Mouse (Mus musculus) liver, adult 2 months (tissue): Measurements from ENCODE around the gene Usp20. TPM values are rescaled to one million over a fixed set of nuclear protein-coding genes. Genes with fewer than 3 reads are reported as not detected.

Experiments
- DNase-seq: peaks from one replicate; pipeline ENCODE4 v3.0.0-alpha.2; 2011; ENCODE audit warnings: low read depth, low spot score; ENCODE audit errors: extremely low read depth
- H3K27ac ChIP-seq: fragments of 200-500 bp; replicated peaks from 2 replicates; pipeline ENCODE4 v1.5.1; 2012; ENCODE audit warnings: low read depth, mild to moderate bottlenecking, control low read depth, inconsistent platforms, low read length; ENCODE audit not compliant: insufficient read depth
- H3K27me3 ChIP-seq: fragments of 200-500 bp; 2 replicates; pipeline ENCODE4 v1.6.1; 2012; ENCODE audit warnings: mild to moderate bottlenecking, moderate library complexity, low read length, inconsistent platforms; ENCODE audit not compliant: control insufficient read depth, insufficient read depth
- H3K36me3 ChIP-seq: fragments of 200-500 bp; 2 replicates; pipeline ENCODE4 v1.6.1; 2012; ENCODE audit warnings: low read length, inconsistent platforms; ENCODE audit not compliant: control insufficient read depth, insufficient read depth
- H3K4me1 ChIP-seq: fragments of 200-500 bp; 2 replicates; pipeline ENCODE4 v1.6.1; 2011; ENCODE audit warnings: low read length; ENCODE audit not compliant: control insufficient read depth, insufficient read depth
- H3K4me3 ChIP-seq: fragments of 200-500 bp; 2 replicates; pipeline ENCODE4 v1.5.1; 2011; ENCODE audit warnings: low read depth, mild to moderate bottlenecking, control low read depth, low read length, moderate library complexity; ENCODE audit not compliant: insufficient read depth
- H3K79me2 ChIP-seq: fragments of 200-500 bp; 2 replicates; pipeline ENCODE4 v1.6.1; 2012; ENCODE audit warnings: inconsistent platforms, mild to moderate bottlenecking, low read length, moderate library complexity; ENCODE audit not compliant: control insufficient read depth, insufficient read depth
- H3K9ac ChIP-seq: fragments of 200-500 bp; 2 replicates; pipeline ENCODE4 v1.6.1; 2012; ENCODE audit warnings: low read depth, mild to moderate bottlenecking, control low read depth, inconsistent platforms, low read length
- CTCF ChIP-seq: fragments of 200-500 bp; IDR thresholded peaks from 2 replicates; pipeline ENCODE4 v1.5.1; 2011; ENCODE audit warnings: low read depth, low read length, control low read depth
- POLR2A ChIP-seq: fragments of 200-500 bp; IDR thresholded peaks from 2 replicates; pipeline ENCODE4 v1.6.1; 2011; ENCODE audit warnings: low read length, control low read depth; ENCODE audit not compliant: insufficient read depth; ENCODE audit errors: extremely low read depth
- WGBS: fragments of 180-500 bp; shearing (Covaris S2); methylation state at CpG from one replicate; pipeline ENCODE4 v1.1.7; 2018; 5-methylcytosine and 5-hydroxymethylcytosine counted together
- polyA plus RNA-seq: library from polyadenylated mRNA; depleted of rRNA; stranded (reverse); fragments of >200 nt; gene quantifications from 2 replicates; pipeline ENCODE4 v1.2.3, GENCODE M21; 2012; rRNA removed
- total RNA-seq: library from RNA; depleted of rRNA; stranded (reverse); fragments of >200 nt; gene quantifications from 2 replicates; pipeline ENCODE4 v1.2.3, GENCODE M21; 2014; rRNA removed

Usp20 gene
- total and polyA plus RNA-seq, 2 experiments, result 3.0 to 6.0 TPM

DNA sequence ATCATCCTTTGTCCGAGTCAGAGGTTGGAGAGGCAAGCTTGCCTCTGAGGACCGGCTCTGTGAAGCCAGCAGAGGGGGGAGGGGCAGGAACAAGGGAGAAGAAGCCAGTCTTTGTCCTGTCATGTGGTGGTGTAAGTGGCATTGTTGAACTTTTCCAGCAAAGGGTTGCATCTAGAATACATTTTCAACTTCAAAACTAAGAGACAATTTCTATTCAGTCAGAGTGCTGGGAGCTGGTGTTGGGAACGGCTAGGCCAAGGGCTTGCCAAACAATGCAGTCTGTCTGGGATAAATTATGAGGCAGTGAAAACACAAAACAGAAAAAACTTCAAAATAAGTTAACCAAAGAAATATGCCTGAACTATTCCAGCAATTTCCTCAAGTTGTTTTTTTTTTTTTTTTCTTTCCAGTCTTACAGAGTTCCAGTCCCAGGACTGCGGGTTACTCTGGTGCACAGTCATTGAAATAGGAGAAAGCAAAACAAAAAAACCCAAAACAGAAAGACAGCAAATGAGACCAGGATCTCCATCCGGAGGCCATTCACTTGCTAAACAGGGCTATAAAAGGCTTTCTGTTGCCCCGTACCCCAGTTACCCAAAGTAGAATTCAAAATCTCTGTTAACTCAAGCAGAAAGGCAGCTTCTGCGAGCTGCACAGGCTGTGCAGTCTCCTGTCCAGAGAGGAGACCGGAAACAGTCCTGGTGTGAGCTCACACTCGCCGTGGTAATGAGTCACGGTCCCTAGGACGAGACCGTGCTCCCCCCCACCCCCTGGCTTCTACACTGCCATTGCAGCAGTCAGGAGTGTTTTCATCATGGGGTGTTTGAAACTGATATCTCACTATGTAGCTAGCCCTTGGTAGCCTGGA lies 86.4 kb downstream of the Usp20 start:
- no peak overlapping the region for H3K4me3 ChIP-seq
- WGBS, result 69% methylated on average over 13 of the region's 13 CpGs
- H3K27ac ChIP-seq, result peak overlapping the region; percentile 70
- no peak for TF ChIP-seq POLR2A
- TF ChIP-seq CTCF, result no peak
- H3K9ac ChIP-seq, result no peak overlapping the region
- H3K36me3 ChIP-seq, result no peaks in the 10 kb centered on the region
- no peaks in the 10 kb centered on the region for H3K79me2 ChIP-seq
- H3K4me1 ChIP-seq, result no peaks in the 10 kb centered on the region
- DNase-seq, result no peak
- no peaks in the 10 kb centered on the region for H3K27me3 ChIP-seq

GRCm38 (mm10) chr2:31069114-31069445 lies 87.0 kb downstream of the Usp20 start:
- Histone ChIP-seq H3K27me3 (no peaks in the 10 kb centered on the region), H3K79me2 (no peaks in the 10 kb centered on the region), H3K9ac (no peak overlapping the region), H3K36me3 (no peaks in the 10 kb centered on the region), H3K4me1 (no peaks in the 10 kb centered on the region), H3K27ac (peak overlapping the region; percentile 70), H3K4me3 (no peak overlapping the region)
- WGBS, result 83% methylated on average over 4 of the region's 4 CpGs
- TF ChIP-seq POLR2A, result no peak
- TF ChIP-seq CTCF, result no peak
- no peak for DNase-seq

GRCm38 (mm10) chr2:31069506-31069905 lies 87.4 kb downstream of the Usp20 start:
- 95% methylated on average over 7 of the region's 7 CpGs for WGBS

More at GRCm38 (mm10) chr2:31069506-31069905, 87.4 kb downstream of the Usp20 start:
- TF ChIP-seq CTCF (no peak), POLR2A (no peak)
- Histone ChIP-seq H3K36me3 (no peaks in the 10 kb centered on the region), H3K9ac (no peak overlapping the region), H3K4me1 (no peaks in the 10 kb centered on the region), H3K27ac (no peak overlapping the region), H3K79me2 (no peaks in the 10 kb centered on the region), H3K4me3 (no peak overlapping the region), H3K27me3 (no peaks in the 10 kb centered on the region)
- DNase-seq, result no peak

Other genes with a start within 250 kb of the Usp20 start
- gene 1700001O22Rik, start 178.6 kb upstream of the Usp20 start, total RNA-seq, result not detected in 2 replicates
- gene 1700001O22Rik, start 178.6 kb upstream of the Usp20 start, polyA plus RNA-seq, result 0.11 TPM in 1 of 2 replicates, not detected in the other
- gene Ntmt1, start 174.5 kb upstream of the Usp20 start, total RNA-seq, result 8.3 and 8.8 TPM in 2 replicates
- 11.9 and 15.9 TPM in 2 replicates for gene Ntmt1, start 174.5 kb upstream of the Usp20 start, polyA plus RNA-seq
- gene Asb6, start 151.9 kb upstream of the Usp20 start, total RNA-seq, result 4.6 and 5.6 TPM in 2 replicates
- gene Asb6, start 151.9 kb upstream of the Usp20 start, polyA plus RNA-seq, result 15.4 and 17.4 TPM in 2 replicates
- gene Prrx2, start 147.3 kb upstream of the Usp20 start, total RNA-seq, result not detected in 2 replicates
- gene Prrx2, start 147.3 kb upstream of the Usp20 start, polyA plus RNA-seq, result 0.32 TPM in 1 of 2 replicates, not detected in the other
- 0.07 and 0.09 TPM in 2 replicates for gene Ptges, start 52.4 kb upstream of the Usp20 start, total RNA-seq
- gene Ptges, start 52.4 kb upstream of the Usp20 start, polyA plus RNA-seq, result 0.17 and 0.60 TPM in 2 replicates
- 29.1 and 30.9 TPM in 2 replicates for gene Tor1b, start 29.3 kb upstream of the Usp20 start, total RNA-seq
- 14.4 and 17.1 TPM in 2 replicates for gene Tor1b, start 29.3 kb upstream of the Usp20 start, polyA plus RNA-seq
- gene Tor1a, start 14.3 kb upstream of the Usp20 start, total RNA-seq, result 62.2 and 76.6 TPM in 2 replicates
- 54.2 and 57.9 TPM in 2 replicates for gene Tor1a, start 14.3 kb upstream of the Usp20 start, polyA plus RNA-seq
- gene BC005624, start 78 bp upstream of the Usp20 start, total RNA-seq, result 13.5 and 16.6 TPM in 2 replicates
- 11.7 and 12.0 TPM in 2 replicates for gene BC005624, start 78 bp upstream of the Usp20 start, polyA plus RNA-seq
- 5.2 and 7.4 TPM in 2 replicates for gene Fnbp1, start 159.7 kb downstream of the Usp20 start, total RNA-seq
- 5.9 and 8.6 TPM in 2 replicates for gene Fnbp1, start 159.7 kb downstream of the Usp20 start, polyA plus RNA-seq
- 10.0 and 11.4 TPM in 2 replicates for gene Gpr107, start 170.0 kb downstream of the Usp20 start, total RNA-seq
- 6.8 and 8.3 TPM in 2 replicates for gene Gpr107, start 170.0 kb downstream of the Usp20 start, polyA plus RNA-seq